ENCODE assay signal across 8 mouse cellular contexts in the genomic region with DNA sequence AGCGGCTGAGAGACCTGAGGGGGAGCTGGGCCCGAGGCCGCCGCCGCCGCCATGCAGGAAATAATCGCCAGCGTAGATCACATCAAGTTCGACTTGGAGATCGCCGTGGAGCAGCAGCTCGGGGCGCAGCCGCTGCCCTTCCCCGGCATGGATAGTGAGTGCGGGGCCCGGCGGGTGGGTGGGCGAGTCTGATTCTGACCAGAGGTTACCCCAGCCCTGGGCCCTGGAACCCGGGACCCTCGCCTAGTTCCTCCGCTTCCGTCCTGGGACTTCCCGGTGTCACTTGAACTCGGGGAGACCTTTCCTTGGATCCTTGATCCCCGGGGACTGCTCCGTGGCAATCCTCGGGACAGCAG. TPM values are rescaled to one million over a fixed set of nuclear protein-coding genes. Genes with fewer than 3 reads are reported as not detected.
DNase-seq lines count a peak whose midpoint lies in the region; ATAC-seq and TF ChIP-seq lines count a peak whose summit lies in the region.

No protein-coding gene starts in this region.

- H3K27me3 ChIP-seq in E14TG2a.4 (ENCODE audit: insufficient read depth, low read length) = no peaks in the 10 kb centered on the region
- H3K27me3 ChIP-seq in forebrain, embryonic 16.5 days (replicated peaks; ENCODE audit: control insufficient read depth, insufficient read depth, low read length) = no peaks in the 10 kb centered on the region
- no peaks in the 10 kb centered on the region for H3K27me3 ChIP-seq in liver, embryonic 15.5 days

- ATAC-seq in forebrain, embryonic 16.5 days = peak; percentile 62
- peak; percentile 19 for ATAC-seq in liver, embryonic 15.5 days (ENCODE audit: insufficient read depth)
- no peak; the same call in 1 of the 2 replicates for ATAC-seq in cerebellum, adult (ENCODE audit: insufficient number of reproducible peaks, low FRiP score, low TSS enrichment)

- H3K36me3 ChIP-seq in E14TG2a.4 (ENCODE audit: insufficient read depth, low read length) = peaks cover 51% of the 10 kb centered on the region
- peaks cover 8% of the 10 kb centered on the region for H3K36me3 ChIP-seq in forebrain, embryonic 16.5 days (ENCODE audit: control insufficient read depth, insufficient read depth)
- H3K36me3 ChIP-seq in liver, embryonic 15.5 days (replicated peaks) = peaks cover 54% of the 10 kb centered on the region

- peak; percentile 35 to 36 for DNase-seq in gastrocnemius, postnatal 4 days (ENCODE audit: low spot score in 2 of 2)
- DNase-seq in gastrocnemius, postnatal 10 days = no peak
- DNase-seq in ovary, adult 18-20 months (ENCODE audit: low spot score) = no peak
- no peak for DNase-seq in embryo, embryonic 9.5 days (ENCODE audit: extremely low spot score)

- peak overlapping the region; percentile 96 for H3K4me3 ChIP-seq in E14TG2a.4 (replicated peaks; ENCODE audit: low read length)
- H3K4me3 ChIP-seq in forebrain, embryonic 16.5 days (replicated peaks; ENCODE audit: low read length) = peak overlapping the region; percentile 96
- peak overlapping the region; percentile 99 for H3K4me3 ChIP-seq in liver, embryonic 15.5 days (replicated peaks)

- H3K4me2 ChIP-seq in forebrain, embryonic 16.5 days (ENCODE audit: low read length) = peak overlapping the region; percentile 97
- peak overlapping the region; percentile 89 for H3K4me2 ChIP-seq in liver, embryonic 15.5 days

- under 1% methylated on average over 28 of the region's 28 CpGs for WGBS in forebrain, embryonic 16.5 days
- WGBS in liver, embryonic 15.5 days (ENCODE audit: insufficient replicate concordance) = under 1% methylated on average over 28 of the region's 28 CpGs

- H3K4me1 ChIP-seq in E14TG2a.4 (replicated peaks; ENCODE audit: low read depth, low read length) = peaks cover 76% of the 10 kb centered on the region
- peaks cover 22% of the 10 kb centered on the region for H3K4me1 ChIP-seq in forebrain, embryonic 16.5 days (replicated peaks; ENCODE audit: control insufficient read depth, insufficient read depth, low read length)
- H3K4me1 ChIP-seq in liver, embryonic 15.5 days (replicated peaks) = peaks cover 46% of the 10 kb centered on the region

- TF ChIP-seq CTCF in E14TG2a.4 (conservative IDR thresholded peaks at IDR 0.05; ENCODE audit: low read length) = no peak

- peak overlapping the region; percentile 88 for H3K9ac ChIP-seq in forebrain, embryonic 16.5 days (replicated peaks; ENCODE audit: low read depth, low read length)
- H3K9ac ChIP-seq in liver, embryonic 15.5 days = peak overlapping the region; percentile 99

- peak overlapping the region; percentile 49 for H3K27ac ChIP-seq in forebrain, embryonic 16.5 days (ENCODE audit: low read length)
- peak overlapping the region; percentile 87 for H3K27ac ChIP-seq in liver, embryonic 15.5 days (replicated peaks)

- H3K9me3 ChIP-seq in E14TG2a.4 (ENCODE audit: low read length) = no peaks in the 10 kb centered on the region
- no peaks in the 10 kb centered on the region for H3K9me3 ChIP-seq in forebrain, embryonic 16.5 days (ENCODE audit: control insufficient read depth, low read length)
- no peaks in the 10 kb centered on the region for H3K9me3 ChIP-seq in liver, embryonic 15.5 days (replicated peaks)

RNA-seq across cellular contexts. Expression of a gene that starts 0.3 kb away (rescaled TPM):
- total RNA-seq in gastrocnemius, postnatal 4 days (2021) = 10 to 100 TPM; 17.1 to 20.1 TPM
- 10 to 100 TPM; 11.6 to 13.8 TPM for total RNA-seq in gastrocnemius, postnatal 10 days (2021)
- polyA plus RNA-seq in forebrain, embryonic 16.5 days (2015; fragmentation: Nextera tagmentation; extraction: Ambion mirVana) = 59.0 TPM in 2 replicates
- polyA plus RNA-seq in liver, embryonic 15.5 days (2015; fragmentation: Nextera tagmentation; extraction: Ambion mirVana) = 24.4 and 25.1 TPM in 2 replicates

RNA-seq across cellular contexts. Expression of a gene that starts 0.4 kb away (rescaled TPM):
- 10 to 100 TPM; 13.2 to 16.6 TPM for total RNA-seq in gastrocnemius, postnatal 4 days (2021)
- total RNA-seq in gastrocnemius, postnatal 10 days (2021) = 10 to 100 TPM in 1 of 2 experiments, 1 to 10 TPM in 1; 9.9 to 11.0 TPM
- 24.7 and 25.8 TPM in 2 replicates for polyA plus RNA-seq in forebrain, embryonic 16.5 days (2015; fragmentation: Nextera tagmentation; extraction: Ambion mirVana)
- polyA plus RNA-seq in liver, embryonic 15.5 days (2015; fragmentation: Nextera tagmentation; extraction: Ambion mirVana) = 7.7 and 8.8 TPM in 2 replicates

RNA-seq across cellular contexts. Expression of a gene that starts 24.6 kb away (rescaled TPM):
- total RNA-seq in gastrocnemius, postnatal 4 days (2021) = 100 to 1,000 TPM; 464 to 480 TPM
- total RNA-seq in gastrocnemius, postnatal 10 days (2021) = 100 to 1,000 TPM; 566 to 668 TPM
- polyA plus RNA-seq in forebrain, embryonic 16.5 days (2015; fragmentation: Nextera tagmentation; extraction: Ambion mirVana) = 514 and 561 TPM in 2 replicates
- polyA plus RNA-seq in liver, embryonic 15.5 days (2015; fragmentation: Nextera tagmentation; extraction: Ambion mirVana) = 406 and 457 TPM in 2 replicates

RNA-seq across cellular contexts. Expression of a gene that starts 27.1 kb away (rescaled TPM):
- total RNA-seq in gastrocnemius, postnatal 4 days (2021) = 10 to 100 TPM; 80.9 to 82.5 TPM
- 10 to 100 TPM; 66.9 to 70.9 TPM for total RNA-seq in gastrocnemius, postnatal 10 days (2021)
- polyA plus RNA-seq in forebrain, embryonic 16.5 days (2015; fragmentation: Nextera tagmentation; extraction: Ambion mirVana) = 190 and 196 TPM in 2 replicates
- polyA plus RNA-seq in liver, embryonic 15.5 days (2015; fragmentation: Nextera tagmentation; extraction: Ambion mirVana) = 121 and 128 TPM in 2 replicates

RNA-seq across cellular contexts. Expression of a gene that starts 27.2 kb away (rescaled TPM):
- total RNA-seq in gastrocnemius, postnatal 4 days (2021) = 10 to 100 TPM; 75.9 to 79.5 TPM
- total RNA-seq in gastrocnemius, postnatal 10 days (2021) = 10 to 100 TPM; 70.6 to 74.2 TPM
- 93.1 and 96.3 TPM in 2 replicates for polyA plus RNA-seq in forebrain, embryonic 16.5 days (2015; fragmentation: Nextera tagmentation; extraction: Ambion mirVana)
- polyA plus RNA-seq in liver, embryonic 15.5 days (2015; fragmentation: Nextera tagmentation; extraction: Ambion mirVana) = 28.8 and 36.5 TPM in 2 replicates

Comparison
In these comparisons a context has a peak if more than half of its experiments do, and no peak if none do; other contexts are left out.
1. DNase-seq: peak in gastrocnemius, postnatal 4 days (2 of 2); none in gastrocnemius, postnatal 10 days (single experiment), ovary, adult 18-20 months (single experiment) and embryo, embryonic 9.5 days (single experiment).
2. Peak in every context shown above with its lines, with median percentiles within 50 percentile points of each other: H3K4me3 ChIP-seq.